Mouse (Mus musculus) v-Abl transformed pro-B cells (cell line): Measurements from ENCODE around the gene Myh7.

Experiments
- in situ Hi-C, 2 experiments: fragments of 400-800 bp; cut with MboI; formaldehyde crosslinking; loops; one replicate each; pipeline ENCODE4 v1.15.1; 2025; ENCODE audit not compliant: unreplicated experiment in 2 of 2

Gene Myh7

GRCm38 (mm10) chr14:54926401-54927158 is 67.8 kb downstream of the Myh7 start:
- in situ Hi-C loops: no loop called here

GRCm38 (mm10) chr14:54925349-54926342 is 68.8 kb downstream of the Myh7 start, which contains the start of gene Efs:
TSS of gene Efs (minus strand) at chr14:54926126.
- in situ Hi-C loops: no loop called here

DNA sequence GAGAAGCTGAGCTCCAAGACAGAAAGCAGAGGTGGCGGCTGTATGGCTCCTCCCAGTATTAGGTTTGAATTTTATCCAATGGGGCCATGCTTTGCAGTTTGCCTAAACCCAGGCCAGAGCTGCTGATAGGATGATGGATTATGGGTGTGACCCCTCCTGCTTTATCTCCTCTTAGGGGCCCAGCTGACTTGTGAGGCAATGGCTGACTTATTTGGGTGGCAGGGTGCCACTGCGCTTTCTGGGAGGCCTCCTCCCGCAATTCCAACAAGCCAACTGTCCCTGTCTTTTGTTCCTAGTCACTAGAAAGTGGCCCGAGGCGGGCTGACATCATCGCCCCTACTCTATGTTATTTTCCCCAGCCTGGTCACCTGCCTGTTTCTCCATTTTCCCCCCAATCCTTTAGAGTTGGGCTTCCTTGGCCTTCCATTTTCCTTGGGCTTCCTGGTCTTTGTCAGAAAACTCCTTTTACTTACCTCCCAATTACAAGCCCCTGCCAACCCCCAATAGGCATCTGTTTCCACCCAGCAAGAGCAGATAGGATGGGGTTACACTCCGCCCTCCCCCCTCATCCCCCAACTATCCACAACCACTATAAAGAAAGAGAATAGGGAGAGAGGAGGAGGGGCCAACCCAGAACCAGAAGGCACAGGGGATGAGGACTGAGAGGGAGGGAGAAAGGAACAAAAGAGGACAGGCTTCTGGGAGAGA is 69.6 kb downstream of the Myh7 start:
- in situ Hi-C loops: no loop called here
